In the genomic region with DNA sequence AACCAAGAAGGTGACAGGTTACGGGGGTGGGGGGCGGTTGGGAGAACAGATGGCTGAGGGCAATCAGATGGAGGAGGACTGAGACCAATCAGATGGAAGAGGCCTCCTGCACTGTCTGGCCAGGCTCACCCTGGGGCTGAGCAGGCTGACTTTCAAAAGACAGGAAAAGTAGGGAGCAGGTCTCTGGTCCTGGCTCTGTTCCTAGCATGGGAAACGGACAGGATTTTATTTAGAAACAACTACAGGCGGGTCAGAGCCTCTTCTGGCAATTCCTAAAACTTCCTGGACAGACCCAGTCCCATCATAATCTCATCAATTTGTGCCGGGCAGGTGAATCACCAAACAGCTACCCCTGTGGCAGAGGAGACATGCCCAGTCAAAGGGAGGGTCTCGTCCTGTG, we compare ENCODE assay signal across 8 mouse cellular contexts.
DNase-seq lines count a peak whose midpoint lies in the region; ATAC-seq lines count a peak whose summit lies in the region.

No protein-coding gene starts in this region.

- H3K9me3 ChIP-seq in heart, embryonic 16.5 days (replicated peaks; ENCODE audit: control insufficient read depth, low read length), result no peaks in the 10 kb centered on the region
- H3K9me3 ChIP-seq in hindbrain, embryonic 16.5 days (ENCODE audit: control insufficient read depth, low read length), result no peaks in the 10 kb centered on the region

- ATAC-seq in heart, embryonic 16.5 days (replicated peaks; ENCODE audit: extremely low read depth, insufficient read depth, low FRiP score), result no peak
- ATAC-seq in hindbrain, embryonic 16.5 days, result no peak

- no peak overlapping the region for H3K4me3 ChIP-seq in heart, embryonic 16.5 days (ENCODE audit: low read length)
- H3K4me3 ChIP-seq in brown adipose tissue, adult 24 weeks (ENCODE audit: insufficient read depth, low read depth, low read length), result no peak overlapping the region
- no peak overlapping the region for H3K4me3 ChIP-seq in hindbrain, embryonic 16.5 days (ENCODE audit: low read length)

- peak overlapping the region; percentile 79 for H3K27ac ChIP-seq in heart, embryonic 16.5 days (ENCODE audit: low read length)
- H3K27ac ChIP-seq in brown adipose tissue, adult 24 weeks (replicated peaks; ENCODE audit: low read depth, low read length), result peak overlapping the region; percentile 95
- peak overlapping the region; percentile 19; the same call in 1 of the 2 replicates for H3K27ac ChIP-seq in hindbrain, embryonic 16.5 days (ENCODE audit: low read depth, low read length)

- H3K9ac ChIP-seq in heart, embryonic 16.5 days (ENCODE audit: low read length), result peak overlapping the region; percentile 60
- no peak overlapping the region for H3K9ac ChIP-seq in hindbrain, embryonic 16.5 days (ENCODE audit: low read depth, low read length)

- no peaks in the 10 kb centered on the region for H3K27me3 ChIP-seq in heart, embryonic 16.5 days (ENCODE audit: control insufficient read depth, insufficient read depth, low read length)
- no peaks in the 10 kb centered on the region for H3K27me3 ChIP-seq in hindbrain, embryonic 16.5 days (replicated peaks; ENCODE audit: control insufficient read depth, insufficient read depth, low read length)

- 65% methylated on average over 6 of the region's 6 CpGs for WGBS in heart, embryonic 16.5 days
- WGBS in hindbrain, embryonic 16.5 days, result 56% methylated on average over 6 of the region's 6 CpGs

- H3K4me2 ChIP-seq in heart, embryonic 16.5 days (ENCODE audit: low read depth, low read length), result no peak overlapping the region
- no peak overlapping the region for H3K4me2 ChIP-seq in hindbrain, embryonic 16.5 days (ENCODE audit: low read length)

- DNase-seq in heart, adult 9 months (ENCODE audit: low spot score in 2 of 2), result no peak
- DNase-seq in NIH3T3 (ENCODE audit: low read depth), result peak; percentile 46
- DNase-seq in Muller cell, postnatal 12 days (ENCODE audit: inconsistent ontology term), result no peak
- no peak for DNase-seq in thymus, postnatal 0 days (ENCODE audit: low spot score)
- no peak for DNase-seq in testis, postnatal 14 days (ENCODE audit: low spot score)

- H3K36me3 ChIP-seq in heart, embryonic 16.5 days (ENCODE audit: control insufficient read depth, insufficient read depth), result no peaks in the 10 kb centered on the region
- no peaks in the 10 kb centered on the region for H3K36me3 ChIP-seq in hindbrain, embryonic 16.5 days (ENCODE audit: control insufficient read depth, insufficient read depth, low read length)

- H3K4me1 ChIP-seq in heart, embryonic 16.5 days (ENCODE audit: control insufficient read depth, insufficient read depth, low read length), result peaks cover 61% of the 10 kb centered on the region
- peaks cover 75% of the 10 kb centered on the region for H3K4me1 ChIP-seq in brown adipose tissue, adult 24 weeks (ENCODE audit: control insufficient read depth, insufficient read depth, insufficient read length, low read length)
- peaks cover 47% of the 10 kb centered on the region for H3K4me1 ChIP-seq in hindbrain, embryonic 16.5 days (ENCODE audit: control insufficient read depth, insufficient read depth, low read depth, low read length)

Comparison
In these comparisons a context has a peak if more than half of its experiments do, and no peak if none do; other contexts are left out.
1. H3K27ac ChIP-seq: peak in every context shown above with its lines; median percentile 95 in brown adipose tissue, adult 24 weeks; 79 in heart, embryonic 16.5 days; 19 in hindbrain, embryonic 16.5 days.